Mouse (Mus musculus) brain, embryonic 14.5 days (tissue): ENCODE results near the gene Zmat3.

Experiments used
- CTCF ChIP-seq: fragments of 200-500 bp; IDR thresholded peaks from 2 replicates; pipeline ENCODE4 v1.5.1; 2012; ENCODE audit warnings: inconsistent platforms, mild to moderate bottlenecking, moderate library complexity, borderline replicate concordance; ENCODE audit not compliant: insufficient read depth, insufficient read length; ENCODE audit errors: extremely low read depth
- POLR2A ChIP-seq: fragments of 200-500 bp; IDR thresholded peaks from 2 replicates; pipeline ENCODE4 v1.6.1; 2012; ENCODE audit warnings: mild to moderate bottlenecking, inconsistent platforms, borderline replicate concordance; ENCODE audit not compliant: poor library complexity, insufficient read depth, insufficient read length, severe bottlenecking; ENCODE audit errors: extremely low read depth

DNA sequence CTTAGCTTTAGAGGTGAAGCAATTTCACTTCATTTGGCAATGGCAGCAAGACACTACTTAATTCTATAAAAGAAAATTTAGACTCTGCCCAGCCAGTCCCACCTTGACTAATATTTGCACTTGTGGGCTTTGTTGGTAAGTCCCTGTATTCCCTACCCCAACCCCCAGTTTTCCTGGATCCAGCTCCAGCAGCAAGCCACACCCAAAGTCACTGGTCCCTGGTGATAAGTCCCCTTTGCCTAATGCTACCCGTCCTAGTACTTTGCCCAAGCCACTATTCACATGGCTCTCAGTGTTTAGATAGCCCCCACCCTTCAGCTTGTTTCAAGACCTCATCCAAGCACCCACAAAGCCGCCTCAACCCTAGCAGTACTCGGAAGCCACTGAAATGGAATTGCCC is 15.7 kb upstream of the Zmat3 start:
- TF ChIP-seq CTCF (no peak), POLR2A (no peak)
